Mouse (Mus musculus) thymus, adult 2 months (tissue): ENCODE data around the gene Gatad2b. TPM values are rescaled to one million over a fixed set of nuclear protein-coding genes. Genes with fewer than 3 reads are reported as not detected.
A peak's percentile ranks its signal among the peaks of the same experiment; 100 is the strongest.

Experiments
- DNase-seq: peaks from one replicate; pipeline ENCODE4 v3.0.0; 2021
- H3K27ac ChIP-seq: fragments of 200-500 bp; 2 replicates; pipeline ENCODE4 v1.5.1; 2012; ENCODE audit warnings: low read length, control low read depth; ENCODE audit not compliant: control insufficient read depth, insufficient read depth
- H3K27me3 ChIP-seq: fragments of 200-500 bp; 2 replicates; pipeline ENCODE4 v1.6.1; 2012; ENCODE audit warnings: mild to moderate bottlenecking, low read length, moderate library complexity, mixed read lengths; ENCODE audit not compliant: control insufficient read depth, insufficient read depth
- H3K36me3 ChIP-seq: fragments of 200-500 bp; 2 replicates; pipeline ENCODE4 v1.6.1; 2012; ENCODE audit warnings: mild to moderate bottlenecking, low read length, moderate library complexity; ENCODE audit not compliant: control insufficient read depth, insufficient read depth
- H3K4me1 ChIP-seq: fragments of 200-500 bp; replicated peaks from 2 replicates; pipeline ENCODE4 v1.6.1; 2012; ENCODE audit warnings: low read length; ENCODE audit not compliant: control insufficient read depth, insufficient read depth
- H3K4me3 ChIP-seq: fragments of 200-500 bp; 2 replicates; pipeline ENCODE4 v1.5.1; 2012; ENCODE audit warnings: mild to moderate bottlenecking, low read length, control low read depth, moderate library complexity; ENCODE audit not compliant: control insufficient read depth, insufficient read depth
- CTCF ChIP-seq: fragments of 200-500 bp; IDR thresholded peaks from 2 replicates; pipeline ENCODE4 v1.5.1; 2012; ENCODE audit warnings: mild to moderate bottlenecking, control low read depth, low read length, moderate library complexity, borderline replicate concordance; ENCODE audit not compliant: control insufficient read depth, poor library complexity, insufficient read depth; ENCODE audit errors: extremely low read depth
- POLR2A ChIP-seq: fragments of 200-500 bp; IDR thresholded peaks from 2 replicates; pipeline ENCODE4 v1.6.1; 2012; ENCODE audit warnings: mild to moderate bottlenecking, low read length, control low read depth, moderate library complexity; ENCODE audit not compliant: control insufficient read depth, poor library complexity, insufficient read depth; ENCODE audit errors: extremely low read depth
- WGBS: fragments of 180-500 bp; shearing (Covaris S2); methylation state at CpG from one replicate; pipeline ENCODE4 v1.1.7; 2018; 5-methylcytosine and 5-hydroxymethylcytosine counted together
- polyA plus RNA-seq: library from polyadenylated mRNA; depleted of rRNA; stranded (reverse); fragments of >200 nt; gene quantifications from 2 replicates; pipeline ENCODE4 v1.2.3, GENCODE M21; 2012

The Gatad2b gene
- polyA plus RNA-seq, 1 experiment: 69.8 TPM

DNA sequence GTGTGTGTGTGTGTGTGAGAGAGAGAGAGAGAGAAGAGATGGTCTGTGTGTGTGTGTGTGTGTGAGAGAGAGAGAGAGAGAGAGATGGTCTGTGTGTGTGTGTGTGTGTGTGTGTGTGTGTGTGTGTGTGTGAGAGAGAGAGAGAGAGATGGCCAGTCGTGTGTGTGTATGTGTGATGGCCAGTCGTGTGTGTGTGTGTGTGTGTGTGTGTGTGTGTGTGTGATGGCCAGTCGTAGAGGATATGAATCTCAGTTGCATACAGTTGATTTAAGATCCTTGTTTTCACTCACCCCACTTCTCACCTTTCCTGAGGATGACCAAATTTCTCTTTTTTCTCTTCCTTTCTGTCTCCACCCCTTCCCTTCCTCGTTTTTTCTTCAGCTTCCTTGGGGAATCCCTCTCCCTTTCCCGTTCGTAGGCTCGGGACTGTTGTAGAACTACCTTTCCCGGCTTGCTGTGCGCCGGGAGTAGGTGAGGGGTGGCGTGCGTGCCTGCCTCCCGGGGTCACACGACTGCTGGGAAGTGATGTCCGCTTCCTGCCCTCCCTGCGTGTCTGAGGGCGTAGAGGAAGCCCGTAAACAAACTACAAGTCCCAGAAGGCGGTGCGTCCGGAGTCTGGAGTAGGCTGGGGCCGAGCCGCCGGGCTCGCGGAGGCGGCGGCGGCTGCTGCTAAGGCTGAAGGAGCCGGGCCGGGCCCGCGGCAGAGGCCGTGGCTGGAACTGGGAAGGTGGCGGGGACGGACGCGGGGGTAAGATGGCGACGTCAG lies 39.1 kb upstream of the Gatad2b start, which contains the start of gene Crtc2:
Gene Crtc2, plus strand, starts transcription at position 511 of the 766 bp plus-strand sequence.
- peaks cover 9% of the 10 kb centered on the region for H3K36me3 ChIP-seq
- TF ChIP-seq POLR2A (peak; percentile 73), CTCF (peak; percentile 48; the same call in 1 of the 2 replicates)
- WGBS: 1% methylated on average over 40 of the region's 40 CpGs
- peak within 1 kb of the TSS; percentile 88 for H3K4me3 ChIP-seq
- no peaks in the 10 kb centered on the region for H3K27me3 ChIP-seq
- peaks cover 14% of the 10 kb centered on the region for H3K4me1 ChIP-seq
- H3K27ac ChIP-seq: 0 out of 2 replicates have a peak within 1 kb of the TSS, but pooled peaks have one; percentile 9
- peak; percentile 95 for DNase-seq

DNA sequence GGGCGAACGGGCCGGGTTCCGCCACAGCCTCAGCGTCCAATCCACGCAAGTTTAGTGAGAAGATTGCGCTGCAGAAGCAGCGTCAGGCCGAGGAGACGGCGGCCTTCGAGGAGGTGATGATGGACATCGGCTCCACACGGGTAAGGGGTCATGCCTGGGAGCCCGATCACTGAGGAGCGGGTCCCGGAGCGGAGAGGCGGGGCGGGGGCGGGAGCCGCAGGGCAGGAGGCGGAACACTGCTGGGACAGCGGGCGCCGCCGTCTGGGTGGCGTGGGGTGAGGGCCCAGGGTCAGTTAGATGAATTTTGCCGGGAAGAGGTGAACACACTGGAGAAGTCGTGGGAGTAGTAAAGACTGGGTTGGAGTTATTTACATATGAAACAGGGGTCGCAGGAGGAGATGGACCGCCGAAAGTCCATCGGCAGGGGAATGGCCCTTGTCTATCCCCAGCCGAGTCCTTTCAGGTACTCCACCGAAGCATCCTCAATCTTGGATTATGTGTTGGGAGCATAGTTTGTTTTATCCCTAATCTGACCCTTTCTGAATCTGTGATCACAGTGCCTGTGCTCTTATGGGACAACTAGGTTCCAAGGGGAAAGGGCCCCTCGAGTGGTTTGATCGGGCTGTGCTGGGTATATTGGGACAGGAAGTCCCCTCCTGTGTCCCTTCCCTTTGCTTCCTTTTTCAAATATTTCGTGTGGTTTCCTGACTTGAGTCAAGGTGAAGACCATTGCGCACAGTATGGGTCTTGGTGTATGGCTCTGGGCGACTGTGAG lies 38.4 kb upstream of the Gatad2b start:
- H3K4me1 ChIP-seq: peaks cover 12% of the 10 kb centered on the region
- peak overlapping the region; percentile 88 for H3K4me3 ChIP-seq
- DNase-seq: peak; percentile 23
- H3K27me3 ChIP-seq: no peaks in the 10 kb centered on the region
- under 1% methylated on average over 41 of the region's 41 CpGs for WGBS
- 0 out of 2 replicates have a peak overlapping the region, but pooled peaks have one; percentile 9 for H3K27ac ChIP-seq
- TF ChIP-seq POLR2A (no peak), CTCF (no peak)
- H3K36me3 ChIP-seq: peaks cover 16% of the 10 kb centered on the region

DNA sequence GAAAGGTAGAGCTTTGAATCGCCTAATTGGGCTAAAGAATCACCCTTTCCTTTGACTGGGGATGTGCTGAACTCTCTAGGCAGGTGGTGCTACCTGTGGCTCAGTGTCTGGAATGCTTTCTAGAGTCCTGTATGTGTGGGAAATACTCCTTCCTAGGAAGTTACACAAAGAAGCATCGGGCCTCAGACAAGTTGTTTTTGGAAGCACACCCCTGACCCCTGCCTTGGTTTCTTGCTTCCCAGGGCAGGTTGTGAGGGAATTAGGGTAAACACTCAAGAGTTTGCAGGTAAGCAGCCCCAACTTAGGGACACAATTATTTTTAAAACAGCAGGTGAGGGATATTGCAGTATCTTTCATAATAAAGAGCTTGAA lies 37.8 kb upstream of the Gatad2b start:
- peaks cover 22% of the 10 kb centered on the region for H3K36me3 ChIP-seq
- no peak for DNase-seq
- 0 out of 2 replicates have a peak overlapping the region, but pooled peaks have one; percentile 9 for H3K27ac ChIP-seq
- 5% methylated on average over 2 of the region's 2 CpGs for WGBS
- peaks cover 12% of the 10 kb centered on the region for H3K4me1 ChIP-seq
- no peaks in the 10 kb centered on the region for H3K27me3 ChIP-seq
- peak overlapping the region; percentile 88 for H3K4me3 ChIP-seq
- TF ChIP-seq POLR2A (no peak), CTCF (no peak)

DNA sequence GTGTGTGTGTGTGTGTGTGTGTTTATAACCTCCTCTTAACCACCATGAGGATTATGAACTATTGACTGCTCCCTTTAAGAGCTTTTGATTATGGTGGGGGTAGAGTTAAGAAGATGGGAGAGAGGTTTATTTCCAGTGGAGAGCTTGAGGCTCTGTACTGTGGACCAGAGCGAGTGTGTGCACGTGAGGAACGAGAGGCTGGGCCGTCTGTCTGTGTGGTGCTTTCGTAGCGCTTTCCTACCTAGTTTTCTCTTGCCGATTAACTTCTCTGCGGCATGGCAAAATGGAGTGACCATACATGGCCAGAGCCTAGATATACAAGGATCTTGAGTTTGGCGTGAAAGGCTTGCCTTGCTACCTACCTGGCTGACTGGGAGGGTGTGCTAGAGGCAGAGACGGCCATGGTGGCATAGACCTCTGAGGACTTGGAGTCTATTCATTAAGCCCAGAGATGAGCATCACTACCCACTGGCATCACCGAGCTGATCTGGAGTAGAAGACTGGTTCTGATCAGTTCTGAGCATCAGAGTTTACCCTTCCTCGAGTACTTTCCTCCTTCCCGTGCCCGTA lies 37.1 kb upstream of the Gatad2b start:
- Histone ChIP-seq H3K27me3 (no peaks in the 10 kb centered on the region), H3K36me3 (peaks cover 29% of the 10 kb centered on the region), H3K4me3 (no peak overlapping the region), H3K4me1 (peaks cover 12% of the 10 kb centered on the region), H3K27ac (no peak overlapping the region)
- 96% methylated on average over 14 of the region's 14 CpGs for WGBS
- TF ChIP-seq CTCF (no peak), POLR2A (no peak)
- DNase-seq: no peak

DNA sequence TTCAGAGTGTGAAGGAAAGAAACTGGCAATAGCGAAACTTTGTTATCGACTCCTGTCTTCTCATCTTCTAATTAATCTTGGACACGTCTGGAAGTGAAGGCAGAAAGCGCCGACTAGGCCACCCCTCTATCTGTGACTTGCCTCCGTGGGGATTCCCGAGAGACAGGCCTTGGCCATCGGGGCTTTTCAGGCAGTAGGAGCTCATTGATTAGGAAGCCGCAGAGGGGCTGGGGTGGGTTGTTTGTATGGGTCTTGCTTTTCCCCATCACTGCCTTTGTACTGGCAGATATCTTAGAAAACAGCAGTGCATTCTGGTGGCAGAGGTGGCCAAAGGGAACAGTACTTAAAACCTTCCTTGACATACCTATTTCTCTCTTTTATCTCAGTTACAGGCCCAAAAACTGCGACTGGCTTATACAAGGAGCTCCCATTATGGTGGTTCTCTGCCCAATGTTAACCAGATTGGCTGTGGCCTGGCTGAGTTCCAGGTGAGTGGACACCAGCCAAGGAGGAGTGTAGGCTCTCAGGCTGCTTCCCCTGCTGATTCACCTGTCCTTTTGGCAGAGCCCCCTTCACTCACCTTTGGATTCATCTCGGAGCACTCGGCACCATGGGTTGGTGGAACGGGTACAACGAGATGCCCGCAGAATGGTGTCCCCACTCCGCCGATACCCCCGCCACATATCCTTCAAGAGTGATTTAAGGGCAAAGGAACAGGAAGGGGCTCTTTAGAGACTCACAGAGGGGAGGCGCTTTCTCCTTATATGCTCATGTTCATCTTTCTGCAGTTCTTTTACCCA lies 36.0 kb upstream of the Gatad2b start:
- Histone ChIP-seq H3K27me3 (no peaks in the 10 kb centered on the region), H3K36me3 (peaks cover 39% of the 10 kb centered on the region), H3K27ac (no peak overlapping the region), H3K4me1 (peaks cover 12% of the 10 kb centered on the region), H3K4me3 (no peak overlapping the region)
- 95% methylated on average over 19 of the region's 19 CpGs for WGBS
- TF ChIP-seq POLR2A (no peak), CTCF (no peak)
- DNase-seq: no peak

DNA sequence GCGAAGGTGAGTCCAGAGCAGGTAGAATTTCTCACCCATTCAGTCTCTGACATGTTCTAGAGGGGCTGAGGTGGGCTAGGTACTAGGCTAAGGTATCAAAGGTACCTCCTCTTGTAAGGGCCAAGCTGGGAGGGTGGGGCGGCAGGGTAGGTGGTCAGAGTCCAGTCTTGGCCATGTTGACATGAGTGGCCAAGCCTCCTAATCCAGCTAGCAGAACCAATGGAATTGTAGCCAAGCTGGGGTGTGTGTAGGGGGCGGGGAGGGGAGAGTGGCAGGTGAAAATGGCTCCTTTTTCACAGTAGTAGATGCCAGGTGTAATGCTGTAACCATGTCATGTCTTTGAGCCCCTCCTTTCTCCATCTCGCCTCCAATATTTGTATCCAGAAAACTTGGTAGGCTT lies 34.5 kb upstream of the Gatad2b start:
- 92% methylated on average over 4 of the region's 4 CpGs for WGBS
- DNase-seq: no peak
- H3K36me3 ChIP-seq: peaks cover 41% of the 10 kb centered on the region
- TF ChIP-seq CTCF: no peak
- no peak for TF ChIP-seq POLR2A
- H3K27ac ChIP-seq: no peak overlapping the region
- H3K4me1 ChIP-seq: peaks cover 12% of the 10 kb centered on the region
- no peak overlapping the region for H3K4me3 ChIP-seq
- H3K27me3 ChIP-seq: no peaks in the 10 kb centered on the region
